Mouse (Mus musculus) spleen, adult 2 months (tissue): Measurements from ENCODE around the gene Arhgap28.

Source experiments
- CTCF ChIP-seq: fragments of 200-500 bp; IDR thresholded peaks from 2 replicates; pipeline ENCODE4 v1.5.1; 2011; ENCODE audit warnings: mild to moderate bottlenecking, inconsistent platforms; ENCODE audit not compliant: insufficient read depth, insufficient read length, insufficient replicate concordance; ENCODE audit errors: extremely low read depth
- POLR2A ChIP-seq: fragments of 200-500 bp; IDR thresholded peaks from 2 replicates; pipeline ENCODE4 v1.6.1; 2011; ENCODE audit warnings: low read depth, low read length, inconsistent platforms

DNA sequence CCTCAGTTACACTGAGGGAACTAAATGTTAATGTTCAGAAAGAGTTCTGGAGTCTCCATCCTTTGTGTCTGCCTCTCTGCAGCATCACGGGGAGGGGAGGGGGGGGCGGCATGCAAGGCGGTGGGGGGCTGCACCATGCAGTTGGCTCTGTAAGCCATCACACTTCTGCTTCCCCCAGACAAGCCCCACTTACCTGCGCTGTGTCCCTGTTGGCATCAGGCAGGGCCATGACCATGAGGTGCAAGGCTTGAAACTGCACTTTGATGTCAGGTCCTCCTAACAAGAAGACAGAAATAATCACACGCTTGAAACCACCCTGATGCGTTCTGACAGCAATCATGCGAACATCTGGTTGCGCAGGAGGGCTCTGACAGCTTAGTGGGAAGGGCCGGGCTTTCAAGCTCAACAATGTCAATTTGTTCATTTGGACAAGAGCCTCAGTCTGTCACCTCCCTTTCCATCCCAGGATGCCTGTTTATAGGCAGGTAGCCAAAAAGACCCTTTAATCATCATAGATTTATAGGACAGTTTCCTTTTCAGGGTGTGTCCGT is 142.8 kb downstream of the Arhgap28 start:
- no peak for TF ChIP-seq CTCF
- TF ChIP-seq POLR2A = no peak
